Mouse (Mus musculus) yolk sac, embryonic 10.5 days (tissue): ENCODE data around the gene Trim61.

Experiments
- DNase-seq: peaks from one replicate; pipeline ENCODE4 v3.0.0-alpha.2; 2017; ENCODE audit warnings: low spot score

The Trim61 gene

DNA sequence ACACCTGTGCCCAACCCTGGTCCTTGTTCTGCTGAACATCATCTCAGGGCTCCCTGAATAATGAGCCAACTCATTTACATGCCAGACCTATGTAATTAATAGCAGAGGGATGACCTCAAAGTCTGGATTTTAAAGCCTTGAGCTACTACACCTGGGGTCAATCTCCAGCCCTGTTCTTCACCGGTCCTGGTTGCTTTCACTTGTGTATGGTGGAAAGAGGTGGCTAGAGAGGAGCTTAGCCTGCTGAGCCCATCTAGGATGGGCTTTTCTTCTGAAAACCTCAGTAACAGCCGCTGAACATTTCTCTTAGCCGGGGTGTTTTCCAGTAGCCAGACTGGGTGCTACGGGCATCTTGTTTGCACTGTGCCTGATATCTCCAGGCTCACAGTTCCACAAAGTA, 30.6 kb downstream of the Trim61 start, which contains the start of gene Trim75:
Gene Trim75 (minus strand): TSS at position 101 of the 400 bp plus-strand sequence.
- DNase-seq, result no peak

GRCm38 (mm10) chr8:64983150-64983897, 35.0 kb downstream of the Trim61 start:
- DNase-seq, result no peak
